Mouse (Mus musculus): Measurements from ENCODE around the gene Sh3bgr.

DNA sequence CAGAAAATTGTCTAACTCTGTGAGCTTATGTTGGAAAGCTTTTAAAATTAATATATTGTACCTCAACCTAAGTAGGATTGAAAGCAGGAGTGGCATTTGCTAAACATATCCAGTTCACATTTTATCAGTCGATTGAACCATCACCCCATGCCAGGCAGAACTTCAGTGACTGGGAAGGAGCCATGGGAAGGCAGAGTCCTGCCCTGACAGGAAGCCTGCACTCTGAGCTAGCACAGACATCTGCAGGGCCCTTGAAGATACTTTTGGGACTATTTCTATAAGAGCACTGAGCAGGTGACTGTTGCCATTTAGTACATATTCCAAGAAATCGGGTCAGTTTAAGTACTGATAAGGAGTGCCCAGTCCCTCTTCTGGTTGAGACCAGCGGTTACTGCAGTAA lies 21.7 kb downstream of the Sh3bgr start:
- TF ChIP-seq CTCF (IDR thresholded peaks at IDR 0.05; ENCODE audit: insufficient read depth, low read length) (no peak), POLR2A (IDR thresholded peaks at IDR 0.05; ENCODE audit: borderline replicate concordance, extremely low read depth, low read depth, low read length) (no peak)
